Mouse (Mus musculus) stomach, postnatal 0 days (tissue): Measurements from ENCODE around the gene Epor. TPM values are rescaled to one million over a fixed set of nuclear protein-coding genes. Genes with fewer than 3 reads are reported as not detected.
A peak's percentile ranks its signal among the peaks of the same experiment; 100 is the strongest.

Experiments
- ATAC-seq: fragments of 200-750 bp; cut with Nextera tagmentation; 2 replicates; pipeline ENCODE4 v1.8.0; 2017; ENCODE audit not compliant: low FRiP score, low TSS enrichment
- DNase-seq: peaks from one replicate; pipeline ENCODE4 v3.0.0-alpha.2; 2016; ENCODE audit warnings: low spot score
- H3K27ac ChIP-seq: fragments of 300-500 bp; sonication (generic); replicated peaks from 2 replicates; pipeline ENCODE4 v1.5.1; 2014; ENCODE audit warnings: mild to moderate bottlenecking, control low read depth
- H3K27me3 ChIP-seq: fragments of 300-500 bp; sonication (generic); 2 replicates; pipeline ENCODE4 v1.6.1; 2014; ENCODE audit warnings: low read length; ENCODE audit not compliant: control insufficient read depth, insufficient read depth
- H3K36me3 ChIP-seq: fragments of 300-500 bp; sonication (generic); 2 replicates; pipeline ENCODE4 v1.6.1; 2014; ENCODE audit warnings: low read length, mixed read lengths; ENCODE audit not compliant: control insufficient read depth, insufficient read depth
- H3K4me1 ChIP-seq: fragments of 300-500 bp; sonication (generic); replicated peaks from 2 replicates; pipeline ENCODE4 v1.6.1; 2014; ENCODE audit warnings: antibody characterized with exemption; ENCODE audit not compliant: control insufficient read depth, insufficient read depth
- H3K4me2 ChIP-seq: fragments of 300-500 bp; sonication (generic); replicated peaks from 2 replicates; pipeline ENCODE4 v1.6.1; 2014; ENCODE audit warnings: low read depth, mild to moderate bottlenecking, control low read depth, moderate library complexity
- H3K4me3 ChIP-seq: fragments of 300-500 bp; sonication (generic); 2 replicates; pipeline ENCODE4 v1.5.1; 2014; ENCODE audit warnings: low read depth, low read length, control low read depth
- H3K9ac ChIP-seq: fragments of 300-500 bp; sonication (generic); 2 replicates; pipeline ENCODE4 v1.6.1; 2014; ENCODE audit warnings: mild to moderate bottlenecking, low read length, control low read depth, mixed read lengths
- H3K9me3 ChIP-seq: fragments of 300-500 bp; sonication (generic); 2 replicates; pipeline ENCODE4 v1.6.1; 2016; ENCODE audit warnings: low read length; ENCODE audit not compliant: control insufficient read depth
- CTCF ChIP-seq: IDR thresholded peaks from 2 replicates; pipeline ENCODE4 v1.5.1; 2016; ENCODE audit warnings: antibody characterized with exemption, low read depth, mild to moderate bottlenecking, moderate library complexity
- EP300 ChIP-seq: optimal IDR thresholded peaks from 2 replicates; pipeline ENCODE3; 2016; ENCODE audit warnings: antibody characterized with exemption
- WGBS: fragments of 180-500 bp; shearing (Covaris S2); extraction: QIAGEN DNeasy Blood & Tissue Kit; methylation state at CpG from one replicate; pipeline ENCODE4 v1.1.7; 2014; 5-methylcytosine and 5-hydroxymethylcytosine counted together
- polyA plus RNA-seq: library from polyadenylated mRNA; unstranded; fragments of >200 nt; fragmentation: Nextera tagmentation; extraction: Ambion mirVana; gene quantifications from 2 replicates; pipeline ENCODE4 v1.2.1, GENCODE M21; 2015

Gene Epor
- polyA plus RNA-seq, 1 experiment from 2014 or later = 3.4 TPM

GRCm38 (mm10) chr9:21938234-21938855 lies 25.0 kb downstream of the Epor start:
- DNase-seq = no peak

GRCm38 (mm10) chr9:21937711-21938175 lies 25.6 kb downstream of the Epor start:
- Histone ChIP-seq H3K9ac (no peak overlapping the region), H3K4me3 (no peak overlapping the region), H3K9me3 (no peaks in the 10 kb centered on the region), H3K36me3 (no peaks in the 10 kb centered on the region), H3K27me3 (no peaks in the 10 kb centered on the region), H3K27ac (no peak overlapping the region), H3K4me2 (no peak overlapping the region), H3K4me1 (0 out of 2 replicates have a peak, but pooled peaks cover 2% of the 10 kb centered on the region)
- DNase-seq (no peak), ATAC-seq (no peak)
- TF ChIP-seq CTCF = no peak
- no peak for TF ChIP-seq EP300
- WGBS = 78% methylated on average over 4 of the region's 4 CpGs

More at GRCm38 (mm10) chr9:21938234-21938855, 25.0 kb downstream of the Epor start:
- H3K4me1 ChIP-seq = 0 out of 2 replicates have a peak, but pooled peaks cover 2% of the 10 kb centered on the region
- H3K9me3 ChIP-seq = no peaks in the 10 kb centered on the region
- TF ChIP-seq EP300 (no peak), CTCF (no peak)
- H3K4me2 ChIP-seq = no peak overlapping the region
- WGBS = 82% methylated on average over 4 of the region's 4 CpGs
- H3K27ac ChIP-seq = no peak overlapping the region
- no peaks in the 10 kb centered on the region for H3K36me3 ChIP-seq
- H3K9ac ChIP-seq = no peak overlapping the region
- no peak overlapping the region for H3K4me3 ChIP-seq
- no peaks in the 10 kb centered on the region for H3K27me3 ChIP-seq
- ATAC-seq = no peak

GRCm38 (mm10) chr9:21936692-21937570 lies 26.4 kb downstream of the Epor start, which contains the start of gene Plppr2:
TSS of gene Plppr2 (plus strand) at chr9:21937033.
- DNase-seq (peak; percentile 98), ATAC-seq (peak; percentile 98)
- 0 out of 2 replicates have a peak, but pooled peaks cover 2% of the 10 kb centered on the region for H3K4me1 ChIP-seq
- peak within 1 kb of the TSS; percentile 40 for H3K4me3 ChIP-seq
- no peaks in the 10 kb centered on the region for H3K9me3 ChIP-seq
- 1% methylated on average over 39 of the region's 43 CpGs for WGBS
- H3K36me3 ChIP-seq = no peaks in the 10 kb centered on the region
- TF ChIP-seq CTCF = peak; percentile 25; the same call in 1 of the 2 replicates
- TF ChIP-seq EP300 = no peak
- peak within 1 kb of the TSS; percentile 59 for H3K9ac ChIP-seq
- H3K27ac ChIP-seq = no peak within 1 kb of the TSS
- peak within 1 kb of the TSS; percentile 58 for H3K4me2 ChIP-seq
- no peaks in the 10 kb centered on the region for H3K27me3 ChIP-seq

- Histone ChIP-seq H3K4me1 (0 out of 2 replicates have a peak, but pooled peaks cover 2% of the 10 kb centered on the region), H3K27me3 (no peaks in the 10 kb centered on the region), H3K9ac (no peak overlapping the region), H3K36me3 (no peaks in the 10 kb centered on the region), H3K27ac (no peak overlapping the region), H3K9me3 (no peaks in the 10 kb centered on the region), H3K4me2 (no peak overlapping the region), H3K4me3 (no peak overlapping the region)
- DNase-seq = no peak
- 84% methylated on average over 7 of the region's 7 CpGs for WGBS
- TF ChIP-seq CTCF (no peak), EP300 (no peak)
- no peak for ATAC-seq
These were observed 27.7 kb downstream of the Epor start for GRCm38 (mm10) chr9:21935466-21936131.

GRCm38 (mm10) chr9:21934021-21934420 lies 29.3 kb downstream of the Epor start:
- Histone ChIP-seq H3K9ac (no peak overlapping the region), H3K9me3 (no peaks in the 10 kb centered on the region), H3K27ac (no peak overlapping the region), H3K4me3 (no peak overlapping the region), H3K27me3 (no peaks in the 10 kb centered on the region), H3K36me3 (no peaks in the 10 kb centered on the region), H3K4me1 (0 out of 2 replicates have a peak, but pooled peaks cover 2% of the 10 kb centered on the region), H3K4me2 (no peak overlapping the region)
- TF ChIP-seq EP300 (no peak), CTCF (no peak)
- DNase-seq (no peak), ATAC-seq (no peak)
- WGBS = 91% methylated on average over 12 of the region's 12 CpGs
